Mouse (Mus musculus): ENCODE measurements around the gene Rpl34.

DNA sequence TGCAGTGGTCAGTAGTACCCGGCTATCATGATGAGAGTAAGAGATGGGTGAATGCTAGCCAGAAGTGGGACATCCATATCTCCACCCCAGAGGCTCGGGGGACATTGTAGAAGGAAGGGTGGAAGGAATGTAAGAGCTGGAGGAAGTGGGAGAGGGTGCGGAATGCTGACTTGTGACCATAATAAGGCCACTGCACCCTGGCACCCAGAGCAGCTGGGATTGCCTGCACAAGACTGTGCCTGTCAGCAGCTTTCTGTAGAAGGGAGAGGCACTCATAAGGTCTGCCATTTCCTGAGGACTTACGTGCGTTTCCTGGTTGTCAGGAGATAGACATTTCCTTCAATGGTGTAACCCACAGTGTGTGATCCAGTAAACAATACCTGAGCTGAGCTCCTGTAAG is 33.9 kb upstream of the Rpl34 start:
- no peak for TF ChIP-seq CTCF (IDR thresholded peaks at IDR 0.05; ENCODE audit: extremely low read depth, insufficient read length, insufficient replicate concordance, low read depth, low read length)
- no peak for TF ChIP-seq POLR2A (IDR thresholded peaks at IDR 0.05; ENCODE audit: low read depth, low read length)
